Mouse (Mus musculus) central nervous system, embryonic 14 days (tissue): Measurements from ENCODE around the gene Epp13. TPM values are rescaled to one million over a fixed set of nuclear protein-coding genes. Genes with fewer than 3 reads are reported as not detected.

Source experiments
- polyA plus RNA-seq: library from polyadenylated mRNA; depleted of rRNA; stranded (reverse); fragments of >200 nt; gene quantifications from 2 replicates; pipeline ENCODE4 v1.2.3, GENCODE M21; 2012; rRNA removed

Epp13 gene
- 0.20 TPM in 1 of 2 replicates, not detected in the other for polyA plus RNA-seq

GRCm38 (mm10) chr7:6252410-6252809 lies at the start of gene Epp13:
Epp13 (plus strand) TSS chr7:6252710.

GRCm38 (mm10) chr7:6221978-6222377 lies 30.5 kb upstream of the Epp13 start, which contains the start of gene Zscan5b:
Zscan5b (plus strand) TSS chr7:6222278.

GRCm38 (mm10) chr7:6285842-6286705 lies 33.6 kb downstream of the Epp13 start, which contains the start of gene Zfp667:
Zfp667 (plus strand) TSS chr7:6286579.

GRCm38 (mm10) chr7:6331233-6331956 lies 78.9 kb downstream of the Epp13 start, which contains the start of gene Zfp583:
Zfp583 (minus strand) TSS chr7:6331285.

Other genes with a start within 250 kb of the Epp13 start
- gene Vmn1r65, start 241.7 kb upstream of the Epp13 start, polyA plus RNA-seq = not detected in 2 replicates
- gene Nlrp4c, start 207.5 kb upstream of the Epp13 start, polyA plus RNA-seq = not detected in 2 replicates
- 42.9 and 43.0 TPM in 2 replicates for gene Zfp787, start 96.7 kb upstream of the Epp13 start, polyA plus RNA-seq
- gene Zfp444, start 80.5 kb upstream of the Epp13 start, polyA plus RNA-seq = 69.2 and 77.8 TPM in 2 replicates
- not detected in 2 replicates for gene Galp, start 55.6 kb upstream of the Epp13 start, polyA plus RNA-seq
- gene Zscan5b, start 30.4 kb upstream of the Epp13 start, polyA plus RNA-seq = not detected in 2 replicates
- gene Zfp667, start 33.9 kb downstream of the Epp13 start, polyA plus RNA-seq = 7.8 and 8.1 TPM in 2 replicates
- 9.2 and 10.7 TPM in 2 replicates for gene Zfp583, start 78.6 kb downstream of the Epp13 start, polyA plus RNA-seq
- 3.1 and 3.6 TPM in 2 replicates for gene Gm3854, start 91.0 kb downstream of the Epp13 start, polyA plus RNA-seq
- gene Zfp78, start 110.6 kb downstream of the Epp13 start, polyA plus RNA-seq = 3.2 and 3.7 TPM in 2 replicates
- 16.5 and 17.0 TPM in 2 replicates for gene Zfp28, start 130.6 kb downstream of the Epp13 start, polyA plus RNA-seq
- 4.9 and 6.5 TPM in 2 replicates for gene Smim17, start 146.0 kb downstream of the Epp13 start, polyA plus RNA-seq
- 0.20 and 0.25 TPM in 2 replicates for gene Gm20715, start 157.6 kb downstream of the Epp13 start, polyA plus RNA-seq
- 0.21 and 0.23 TPM in 2 replicates for gene Olfr1344, start 186.0 kb downstream of the Epp13 start, polyA plus RNA-seq
- gene Olfr1336, start 203.5 kb downstream of the Epp13 start, polyA plus RNA-seq = not detected in 2 replicates
- gene Olfr1346, start 214.4 kb downstream of the Epp13 start, polyA plus RNA-seq = not detected in 2 replicates
- not detected in 2 replicates for gene Olfr5, start 234.2 kb downstream of the Epp13 start, polyA plus RNA-seq
- not detected in 2 replicates for gene Olfr1347, start 247.0 kb downstream of the Epp13 start, polyA plus RNA-seq